Mouse (Mus musculus): ENCODE measurements at regions not wholly inside any gene's neighbourhood (a gene's known extent, or its start where the extent isn't known, plus 50 kb on each side); places are given as distances from the start of the nearest gene placed in this dataset.

DNA sequence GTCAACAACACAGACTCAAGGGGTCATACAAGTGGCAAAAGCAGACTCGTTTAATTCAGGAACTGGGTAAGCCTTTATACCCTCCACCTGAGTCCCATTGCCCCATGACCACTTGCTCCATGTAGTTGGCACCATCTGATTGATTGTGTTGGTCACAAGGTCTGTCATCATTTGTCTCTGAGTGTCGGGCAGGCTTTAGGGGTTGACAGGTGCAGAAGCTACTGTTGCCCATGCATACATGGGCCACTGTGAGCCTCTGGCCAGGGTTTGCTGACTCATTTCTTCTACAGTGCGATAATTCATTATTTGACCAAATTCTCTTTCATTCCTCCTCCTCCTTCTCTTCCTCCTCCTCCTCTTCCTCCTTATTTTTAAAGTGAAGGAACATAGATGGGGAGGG is 113.0 kb upstream of the Hdac4 start:
- H3K9me3 ChIP-seq (replicated peaks; ENCODE audit: control insufficient read depth, low read length) = peaks cover 2% of the 10 kb centered on the region; the same call in 1 of the 2 replicates
- H3K27ac ChIP-seq (ENCODE audit: low read length) = no peak overlapping the region
- H3K4me2 ChIP-seq (ENCODE audit: low read depth, low read length) = no peak overlapping the region
- no peak for ATAC-seq (replicated peaks; ENCODE audit: extremely low read depth, insufficient read depth, low FRiP score)
- 83% methylated on average over 3 of the region's 3 CpGs for WGBS
- H3K27me3 ChIP-seq (ENCODE audit: control insufficient read depth, insufficient read depth, low read length) = no peaks in the 10 kb centered on the region
- no peak overlapping the region for H3K9ac ChIP-seq (ENCODE audit: low read length)
- H3K4me1 ChIP-seq (ENCODE audit: control insufficient read depth, insufficient read depth, low read length) = no peaks in the 10 kb centered on the region
- no peak overlapping the region for H3K4me3 ChIP-seq (ENCODE audit: low read length)
- no peaks in the 10 kb centered on the region for H3K36me3 ChIP-seq (ENCODE audit: control insufficient read depth, insufficient read depth)

DNA sequence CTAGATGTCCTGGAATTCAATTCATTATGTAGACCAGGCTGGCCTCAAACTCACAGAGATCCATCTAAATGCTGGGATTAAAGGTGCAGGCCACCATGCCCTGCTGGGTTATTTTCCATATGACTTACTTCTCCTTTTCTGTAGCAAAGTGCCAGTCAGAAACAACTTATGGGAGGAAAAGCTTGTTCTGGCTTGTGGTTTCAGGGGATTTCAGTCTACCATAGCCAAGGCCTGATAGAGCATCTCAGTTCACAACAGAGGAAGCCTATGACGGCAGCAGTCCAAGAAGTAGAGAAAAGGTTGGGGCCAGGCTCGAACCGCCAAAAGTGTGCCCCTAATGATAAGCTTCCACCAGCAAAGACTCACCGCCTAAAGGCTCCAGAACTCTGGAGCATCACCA is 110.5 kb upstream of the Hdac4 start:
- H3K4me2 ChIP-seq (ENCODE audit: low read depth, low read length) = no peak overlapping the region
- H3K27ac ChIP-seq (ENCODE audit: low read length) = no peak overlapping the region
- no peak for ATAC-seq (replicated peaks; ENCODE audit: extremely low read depth, insufficient read depth, low FRiP score)
- H3K36me3 ChIP-seq (ENCODE audit: control insufficient read depth, insufficient read depth) = no peaks in the 10 kb centered on the region
- 80% methylated on average over 4 of the region's 4 CpGs for WGBS
- no peak overlapping the region for H3K4me3 ChIP-seq (ENCODE audit: low read length)
- no peaks in the 10 kb centered on the region for H3K27me3 ChIP-seq (ENCODE audit: control insufficient read depth, insufficient read depth, low read length)
- no peaks in the 10 kb centered on the region for H3K4me1 ChIP-seq (ENCODE audit: control insufficient read depth, insufficient read depth, low read length)
- peaks cover 2% of the 10 kb centered on the region; the same call in 1 of the 2 replicates for H3K9me3 ChIP-seq (replicated peaks; ENCODE audit: control insufficient read depth, low read length)
- no peak overlapping the region for H3K9ac ChIP-seq (ENCODE audit: low read length)

DNA sequence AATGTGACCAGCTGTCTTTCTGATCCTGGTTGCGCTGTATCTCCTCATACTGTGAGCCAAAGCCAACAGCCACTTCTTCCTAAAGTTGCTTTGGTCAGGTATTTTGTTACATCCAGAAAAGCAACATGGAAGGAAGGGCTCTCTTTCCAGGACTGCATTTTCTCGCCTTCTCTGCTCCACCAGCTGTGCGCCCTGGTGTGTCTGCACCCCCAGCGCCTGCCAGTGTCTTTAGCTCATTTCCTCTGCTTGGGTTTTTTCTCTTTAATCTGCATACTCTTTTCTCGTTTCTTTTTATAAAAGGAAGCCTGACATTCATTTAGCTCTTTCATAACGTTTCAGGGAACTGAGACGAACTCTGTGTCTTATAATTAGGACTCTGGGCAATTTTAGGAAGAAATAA is 103.5 kb upstream of the Hdac4 start:
- no peaks in the 10 kb centered on the region for H3K4me1 ChIP-seq (ENCODE audit: control insufficient read depth, insufficient read depth, low read length)
- no peak overlapping the region for H3K4me3 ChIP-seq (ENCODE audit: low read length)
- no peaks in the 10 kb centered on the region for H3K9me3 ChIP-seq (replicated peaks; ENCODE audit: control insufficient read depth, low read length)
- no peak overlapping the region for H3K4me2 ChIP-seq (ENCODE audit: low read depth, low read length)
- 63% methylated on average over 7 of the region's 7 CpGs for WGBS
- no peaks in the 10 kb centered on the region for H3K36me3 ChIP-seq (ENCODE audit: control insufficient read depth, insufficient read depth)
- no peak overlapping the region for H3K9ac ChIP-seq (ENCODE audit: low read length)
- H3K27ac ChIP-seq (ENCODE audit: low read length) = no peak overlapping the region
- no peak for ATAC-seq (replicated peaks; ENCODE audit: extremely low read depth, insufficient read depth, low FRiP score)
- H3K27me3 ChIP-seq (ENCODE audit: control insufficient read depth, insufficient read depth, low read length) = no peaks in the 10 kb centered on the region

DNA sequence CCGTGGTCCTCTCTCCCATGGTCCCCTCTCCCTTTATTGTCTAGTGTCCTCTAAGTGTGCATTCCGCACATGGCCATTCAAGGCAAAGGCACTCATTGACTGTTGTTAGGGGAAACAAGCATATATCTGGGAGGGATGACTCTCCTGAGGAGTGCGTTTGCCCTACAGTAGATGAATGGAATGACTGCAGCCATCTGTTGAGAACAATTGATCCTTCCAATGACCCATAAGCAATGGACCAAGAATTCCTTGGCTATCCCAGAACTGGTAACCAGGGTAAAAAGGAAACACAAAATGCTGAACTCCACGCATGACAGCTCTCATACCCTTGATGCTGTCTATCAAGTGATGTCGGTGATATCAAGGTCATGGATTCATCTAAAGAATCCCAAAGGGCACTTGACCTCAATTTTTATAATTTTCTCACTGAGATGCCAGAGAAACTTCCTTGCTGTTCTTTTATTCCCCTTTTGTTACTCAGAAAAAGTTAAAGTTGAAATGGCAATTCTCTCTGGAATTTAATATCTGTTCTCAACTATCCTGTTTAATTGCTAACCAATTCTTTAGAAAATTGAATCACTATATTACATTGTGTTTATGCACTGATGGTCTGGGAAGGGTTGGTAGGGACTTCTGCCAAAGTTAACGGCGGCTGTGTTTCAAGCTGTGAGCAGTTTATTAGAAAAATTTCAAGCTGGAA is 97.3 kb upstream of the Hdac4 start:
- WGBS = 83% methylated on average over 7 of the region's 7 CpGs

DNA sequence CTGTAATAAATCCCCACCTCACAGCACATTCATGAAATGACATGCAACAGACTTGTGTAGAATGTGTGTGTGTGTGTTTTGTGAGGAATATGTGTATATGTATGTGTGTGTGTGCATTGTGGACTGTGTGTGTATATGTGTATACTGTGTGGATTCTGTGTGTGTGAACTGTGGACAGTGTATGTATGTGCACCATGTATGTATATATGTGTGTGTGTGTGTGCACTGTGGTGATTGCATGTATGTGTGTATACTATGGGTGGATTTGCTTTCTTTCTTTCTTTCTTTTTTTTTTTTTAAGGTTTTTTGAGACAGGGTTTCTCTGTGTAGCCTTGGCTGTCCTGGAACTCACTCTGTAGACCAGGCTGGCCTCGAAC is 91.5 kb upstream of the Hdac4 start:
- ATAC-seq (replicated peaks; ENCODE audit: extremely low read depth, insufficient read depth, low FRiP score) = no peak
- Histone ChIP-seq H3K27ac (ENCODE audit: low read length) (no peak overlapping the region), H3K27me3 (ENCODE audit: control insufficient read depth, insufficient read depth, low read length) (0 out of 2 replicates have a peak, but pooled peaks cover 2% of the 10 kb centered on the region), H3K4me3 (ENCODE audit: low read length) (no peak overlapping the region), H3K4me2 (ENCODE audit: low read depth, low read length) (no peak overlapping the region), H3K9ac (ENCODE audit: low read length) (no peak overlapping the region), H3K4me1 (ENCODE audit: control insufficient read depth, insufficient read depth, low read length) (peaks cover 3% of the 10 kb centered on the region; the same call in 1 of the 2 replicates), H3K36me3 (ENCODE audit: control insufficient read depth, insufficient read depth) (no peaks in the 10 kb centered on the region), H3K9me3 (replicated peaks; ENCODE audit: control insufficient read depth, low read length) (peaks cover 6% of the 10 kb centered on the region; the same call in 1 of the 2 replicates)
- 69% methylated on average over 1 of the region's 1 CpGs for WGBS

More for the DNA sequence above, 97.3 kb upstream of the Hdac4 start:
- Histone ChIP-seq H3K4me3 (ENCODE audit: low read length) (no peak overlapping the region), H3K9ac (ENCODE audit: low read length) (no peak overlapping the region), H3K9me3 (replicated peaks; ENCODE audit: control insufficient read depth, low read length) (peaks cover under 1% of the 10 kb centered on the region; the same call in 1 of the 2 replicates), H3K27me3 (ENCODE audit: control insufficient read depth, insufficient read depth, low read length) (no peaks in the 10 kb centered on the region), H3K27ac (ENCODE audit: low read length) (no peak overlapping the region), H3K36me3 (ENCODE audit: control insufficient read depth, insufficient read depth) (no peaks in the 10 kb centered on the region), H3K4me2 (ENCODE audit: low read depth, low read length) (no peak overlapping the region), H3K4me1 (ENCODE audit: control insufficient read depth, insufficient read depth, low read length) (peaks cover 3% of the 10 kb centered on the region; the same call in 1 of the 2 replicates)
- ATAC-seq (replicated peaks; ENCODE audit: extremely low read depth, insufficient read depth, low FRiP score) = no peak

DNA sequence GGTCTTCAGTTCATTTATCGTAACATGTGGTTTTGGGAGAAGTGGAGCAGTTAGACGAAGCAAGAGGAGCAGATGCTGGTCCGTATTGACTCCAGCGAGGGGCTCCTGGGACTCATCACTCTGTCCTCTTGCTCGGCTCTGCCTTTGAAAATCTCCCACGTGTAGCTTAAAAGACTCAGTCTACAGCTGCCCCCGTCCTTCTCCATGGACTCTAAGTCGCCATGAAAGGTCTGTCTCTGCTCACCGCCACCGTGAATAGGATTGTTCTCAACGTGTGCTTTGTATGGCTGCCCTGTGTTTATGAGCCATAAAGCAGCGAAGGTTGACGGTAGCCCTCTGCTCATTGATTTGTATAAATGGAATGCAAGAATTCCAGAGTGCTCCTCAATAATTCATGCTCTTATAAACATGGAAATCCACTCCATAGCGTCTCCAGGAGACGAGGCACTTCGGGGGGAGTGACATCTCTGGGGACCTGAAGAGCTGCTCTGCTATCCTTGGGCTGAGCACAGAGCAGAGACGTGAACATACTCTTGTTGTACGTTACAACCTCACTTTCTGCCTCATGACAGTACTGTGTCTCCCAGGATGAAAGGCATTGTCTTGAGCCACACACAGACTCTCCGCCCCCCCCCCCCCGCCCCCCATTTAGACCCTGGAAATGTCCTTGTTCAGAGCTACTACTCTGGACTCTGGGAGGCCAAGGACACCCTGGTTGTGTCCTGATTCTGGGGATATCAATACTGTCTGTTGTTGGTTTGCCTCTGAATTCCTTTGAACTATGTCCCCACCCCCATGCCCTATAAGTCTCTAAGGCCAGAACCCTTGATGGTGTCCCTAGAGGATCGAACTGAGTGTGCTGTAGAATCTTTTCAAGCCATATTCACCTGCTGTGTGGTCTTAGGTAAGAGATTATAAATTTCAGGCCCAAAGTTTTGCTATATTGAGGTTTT is 90.8 kb upstream of the Hdac4 start:
- Histone ChIP-seq H3K9ac (ENCODE audit: low read length) (no peak overlapping the region), H3K4me1 (ENCODE audit: control insufficient read depth, insufficient read depth, low read length) (peaks cover 3% of the 10 kb centered on the region; the same call in 1 of the 2 replicates), H3K4me3 (ENCODE audit: low read length) (no peak overlapping the region), H3K36me3 (ENCODE audit: control insufficient read depth, insufficient read depth) (no peaks in the 10 kb centered on the region), H3K27ac (ENCODE audit: low read length) (no peak overlapping the region), H3K4me2 (ENCODE audit: low read depth, low read length) (no peak overlapping the region), H3K27me3 (ENCODE audit: control insufficient read depth, insufficient read depth, low read length) (0 out of 2 replicates have a peak, but pooled peaks cover 2% of the 10 kb centered on the region), H3K9me3 (replicated peaks; ENCODE audit: control insufficient read depth, low read length) (peaks cover 6% of the 10 kb centered on the region; the same call in 1 of the 2 replicates)
- WGBS = 71% methylated on average over 21 of the region's 21 CpGs
- no peak for ATAC-seq (replicated peaks; ENCODE audit: extremely low read depth, insufficient read depth, low FRiP score)

DNA sequence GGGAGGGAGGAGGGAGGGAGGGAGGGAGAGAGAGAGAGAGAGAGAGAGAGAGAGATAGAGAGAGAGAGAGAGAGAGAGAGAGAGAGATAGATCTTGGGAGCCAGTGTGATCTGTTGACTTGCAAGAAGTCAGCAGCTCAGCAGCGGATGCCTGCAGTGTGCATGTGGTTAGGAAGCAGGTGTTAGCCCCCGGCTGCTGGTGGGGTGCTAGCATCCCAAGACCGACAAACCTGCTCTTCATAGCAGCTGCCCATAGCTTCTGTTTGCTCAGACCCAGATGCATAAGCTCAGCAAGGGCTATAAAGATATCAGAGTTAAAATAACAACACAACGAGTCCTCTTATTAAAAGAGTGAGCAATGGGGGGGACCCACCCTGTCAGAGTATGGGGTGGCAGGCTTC is 88.7 kb upstream of the Hdac4 start:
- no peak for ATAC-seq (replicated peaks; ENCODE audit: extremely low read depth, insufficient read depth, low FRiP score)
- H3K27ac ChIP-seq (ENCODE audit: low read length) = no peak overlapping the region
- WGBS = 60% methylated on average over 4 of the region's 4 CpGs

DNA sequence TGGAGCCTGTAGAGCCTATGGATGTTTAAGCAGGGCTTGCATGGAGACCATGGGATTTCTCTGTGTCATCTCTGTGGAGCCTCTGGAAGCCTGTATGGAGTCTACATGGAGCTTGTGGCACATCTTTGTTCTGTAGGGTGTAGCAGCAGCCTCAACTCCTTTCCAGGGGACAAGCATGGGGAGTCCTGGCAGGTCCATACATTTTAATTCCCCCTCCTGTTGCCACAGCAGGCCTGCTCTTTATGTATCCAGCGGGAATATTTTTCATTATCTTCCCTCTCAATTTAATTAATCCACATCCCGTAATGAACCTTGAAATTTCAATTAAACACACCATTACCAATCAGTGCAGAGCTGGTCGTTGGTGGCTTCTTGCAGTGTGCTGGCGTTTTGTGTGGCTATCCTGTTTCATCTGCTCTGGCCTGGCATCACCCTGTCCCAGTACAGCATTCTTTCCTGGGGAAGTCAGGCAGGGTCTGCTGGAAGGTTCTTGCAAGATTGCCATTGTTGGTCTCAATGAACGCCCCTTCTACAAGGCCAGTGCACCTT is 81.8 kb upstream of the Hdac4 start:
- no peak for ATAC-seq (replicated peaks; ENCODE audit: extremely low read depth, insufficient read depth, low FRiP score)
- no peak overlapping the region for H3K4me3 ChIP-seq (ENCODE audit: low read length)
- H3K27ac ChIP-seq (ENCODE audit: low read length) = no peak overlapping the region
- H3K36me3 ChIP-seq (ENCODE audit: control insufficient read depth, insufficient read depth) = no peaks in the 10 kb centered on the region
- no peak overlapping the region for H3K9ac ChIP-seq (ENCODE audit: low read length)
- H3K9me3 ChIP-seq (replicated peaks; ENCODE audit: control insufficient read depth, low read length) = no peaks in the 10 kb centered on the region
- WGBS = 80% methylated on average over 5 of the region's 5 CpGs
- H3K4me2 ChIP-seq (ENCODE audit: low read depth, low read length) = no peak overlapping the region
- H3K4me1 ChIP-seq (ENCODE audit: control insufficient read depth, insufficient read depth, low read length) = no peaks in the 10 kb centered on the region
- no peaks in the 10 kb centered on the region for H3K27me3 ChIP-seq (ENCODE audit: control insufficient read depth, insufficient read depth, low read length)

More for the DNA sequence above, 88.7 kb upstream of the Hdac4 start:
- no peak overlapping the region for H3K4me3 ChIP-seq (ENCODE audit: low read length)
- no peak overlapping the region for H3K9ac ChIP-seq (ENCODE audit: low read length)
- no peaks in the 10 kb centered on the region for H3K4me1 ChIP-seq (ENCODE audit: control insufficient read depth, insufficient read depth, low read length)
- no peak overlapping the region for H3K4me2 ChIP-seq (ENCODE audit: low read depth, low read length)
- 0 out of 2 replicates have a peak, but pooled peaks cover 2% of the 10 kb centered on the region for H3K27me3 ChIP-seq (ENCODE audit: control insufficient read depth, insufficient read depth, low read length)
- no peaks in the 10 kb centered on the region for H3K36me3 ChIP-seq (ENCODE audit: control insufficient read depth, insufficient read depth)
- peaks cover 6% of the 10 kb centered on the region; the same call in 1 of the 2 replicates for H3K9me3 ChIP-seq (replicated peaks; ENCODE audit: control insufficient read depth, low read length)

Data from heart, embryonic 16.5 days (tissue).